Mouse (Mus musculus): ENCODE measurements around the gene Fam222a. TPM values are rescaled to one million over a fixed set of nuclear protein-coding genes. Genes with fewer than 3 reads are reported as not detected.

The Fam222a gene
- polyA plus RNA-seq (2012; rRNA removed; ENCODE audit: low replicate concordance) = 3.6 and 7.3 TPM in 2 replicates

GRCm38 (mm10) chr5:114567565-114568197 is at the start of gene Fam222a:
Gene Fam222a (plus strand): TSS chr5:114568016.

DNA sequence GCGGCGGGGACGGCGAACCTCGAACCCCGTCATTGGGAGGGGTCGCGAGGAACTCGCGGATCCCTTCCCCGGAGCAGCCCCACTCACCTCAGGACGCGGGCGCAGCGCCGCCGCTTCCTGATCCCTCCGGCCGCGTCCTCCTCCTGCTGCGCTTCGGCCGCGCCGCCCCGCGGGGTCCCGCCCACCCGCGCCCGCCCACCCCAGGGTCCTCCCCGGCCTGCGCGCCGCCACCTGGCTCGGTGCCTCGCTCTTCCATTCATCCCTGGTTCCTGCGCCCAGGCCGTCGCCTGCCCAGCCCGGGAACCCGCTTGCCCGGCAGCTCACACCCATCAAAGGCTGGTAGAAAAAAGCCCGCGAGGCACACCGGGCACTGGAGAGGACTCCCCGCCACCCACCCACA is 90.4 kb downstream of the Fam222a start, which contains the start of gene Trpv4:
Trpv4 (minus strand) TSS at position 167 of the 400 bp plus-strand sequence.

Other genes starting within 250 kb of the Fam222a start
- 58.6 and 59.3 TPM in 2 replicates for gene Kctd10, start 187.5 kb upstream of the Fam222a start, polyA plus RNA-seq (2012; rRNA removed; ENCODE audit: low replicate concordance)
- 62.4 and 70.3 TPM in 2 replicates for gene Ube3b, start 187.4 kb upstream of the Fam222a start, polyA plus RNA-seq (2012; rRNA removed; ENCODE audit: low replicate concordance)
- gene Mmab, start 124.0 kb upstream of the Fam222a start, polyA plus RNA-seq (2012; rRNA removed; ENCODE audit: low replicate concordance) = 5.5 and 10.3 TPM in 2 replicates
- 34.0 and 34.4 TPM in 2 replicates for gene Mvk, start 123.7 kb upstream of the Fam222a start, polyA plus RNA-seq (2012; rRNA removed; ENCODE audit: low replicate concordance)
- 2.0 and 4.0 TPM in 2 replicates for gene Trpv4, start 90.4 kb downstream of the Fam222a start, polyA plus RNA-seq (2012; rRNA removed; ENCODE audit: low replicate concordance)
- gene Gltp, start 123.0 kb downstream of the Fam222a start, polyA plus RNA-seq (2012; rRNA removed; ENCODE audit: low replicate concordance) = 141 and 243 TPM in 2 replicates
- 2.9 and 7.1 TPM in 2 replicates for gene Tchp, start 139.7 kb downstream of the Fam222a start, polyA plus RNA-seq (2012; rRNA removed; ENCODE audit: low replicate concordance)
- 77.4 and 78.8 TPM in 2 replicates for gene Ankrd13a, start 206.7 kb downstream of the Fam222a start, polyA plus RNA-seq (2012; rRNA removed; ENCODE audit: low replicate concordance)
- gene Git2, start 207.5 kb downstream of the Fam222a start, polyA plus RNA-seq (2012; rRNA removed; ENCODE audit: low replicate concordance) = 14.0 and 21.1 TPM in 2 replicates